Mouse (Mus musculus) cerebellum, adult 2 months (tissue): ENCODE results near the gene Clcn2.

Source experiments
- CTCF ChIP-seq: fragments of 200-500 bp; IDR thresholded peaks from 2 replicates; pipeline ENCODE4 v1.5.1; 2011; ENCODE audit warnings: low read depth, mild to moderate bottlenecking, control low read depth, low read length, moderate library complexity, borderline replicate concordance; ENCODE audit not compliant: insufficient read depth
- POLR2A ChIP-seq: fragments of 200-500 bp; IDR thresholded peaks from 2 replicates; pipeline ENCODE4 v1.6.1; 2011; ENCODE audit warnings: low read length, control low read depth, borderline replicate concordance; ENCODE audit not compliant: insufficient read depth

DNA sequence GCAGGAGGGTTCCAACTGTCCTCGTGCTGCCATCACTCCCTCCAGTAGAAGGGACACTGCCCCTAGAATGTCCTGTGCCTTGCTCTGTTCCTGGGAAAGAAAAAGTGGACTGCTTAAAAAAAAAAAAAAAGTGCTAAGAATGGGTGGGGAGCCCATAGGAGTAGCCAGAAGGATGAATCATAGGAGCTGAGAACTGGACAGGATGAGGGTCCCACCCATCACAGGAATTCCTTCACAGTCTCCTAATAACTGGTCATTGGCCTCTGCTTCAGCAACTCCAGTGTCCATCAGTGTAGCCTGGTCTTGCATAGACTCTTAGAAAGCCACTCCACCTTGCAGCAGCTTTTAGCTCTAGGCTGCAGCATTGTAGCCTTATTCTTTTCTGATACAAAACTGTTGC is 8.8 kb upstream of the Clcn2 start:
- TF ChIP-seq CTCF (no peak), POLR2A (no peak)
